Mouse (Mus musculus) bone marrow, adult 2 months (tissue): Measurements from ENCODE around the gene Cdk17.

Source experiments
- CTCF ChIP-seq: fragments of 200-500 bp; IDR thresholded peaks from 2 replicates; pipeline ENCODE4 v1.5.1; 2011; ENCODE audit warnings: low read length, control low read depth; ENCODE audit not compliant: control insufficient read depth, insufficient read depth
- POLR2A ChIP-seq: fragments of 200-500 bp; IDR thresholded peaks from 2 replicates; pipeline ENCODE4 v1.6.1; 2011; ENCODE audit warnings: low read depth, mild to moderate bottlenecking, control low read depth, low read length, borderline replicate concordance; ENCODE audit not compliant: control insufficient read depth

- TF ChIP-seq POLR2A: no peak
- TF ChIP-seq CTCF: no peak
Observed at GRCm38 (mm10) chr10:93114782-93115181, 45.9 kb upstream of the Cdk17 start.
